Mouse (Mus musculus): ENCODE measurements at regions not wholly inside any gene's neighbourhood (a gene's known extent, or its start where the extent isn't known, plus 50 kb on each side); places are given as distances from the start of the nearest gene placed in this dataset.

DNA sequence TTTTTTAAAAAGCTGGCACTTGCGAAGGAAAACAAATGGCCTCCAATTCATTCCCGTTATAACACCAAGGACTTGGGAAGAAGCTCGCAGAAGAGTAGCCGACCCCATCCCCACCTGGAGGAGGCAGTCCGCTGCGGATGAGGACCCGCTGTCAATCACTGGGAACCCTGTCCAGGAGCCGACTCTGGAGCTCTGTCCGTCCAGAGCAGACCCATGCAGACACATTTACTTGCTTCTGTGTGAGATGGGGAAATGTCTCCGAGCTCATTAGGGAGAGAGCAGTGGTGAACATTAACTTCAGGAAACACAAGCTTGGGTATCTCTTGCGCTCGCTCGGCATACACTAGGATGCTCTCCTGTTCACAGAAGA lies 50.5 kb upstream of the Tmem132d start:
- no peak for DNase-seq (ENCODE audit: low spot score)
- intact Hi-C loops (cut with DNase I): no loop called here

DNA sequence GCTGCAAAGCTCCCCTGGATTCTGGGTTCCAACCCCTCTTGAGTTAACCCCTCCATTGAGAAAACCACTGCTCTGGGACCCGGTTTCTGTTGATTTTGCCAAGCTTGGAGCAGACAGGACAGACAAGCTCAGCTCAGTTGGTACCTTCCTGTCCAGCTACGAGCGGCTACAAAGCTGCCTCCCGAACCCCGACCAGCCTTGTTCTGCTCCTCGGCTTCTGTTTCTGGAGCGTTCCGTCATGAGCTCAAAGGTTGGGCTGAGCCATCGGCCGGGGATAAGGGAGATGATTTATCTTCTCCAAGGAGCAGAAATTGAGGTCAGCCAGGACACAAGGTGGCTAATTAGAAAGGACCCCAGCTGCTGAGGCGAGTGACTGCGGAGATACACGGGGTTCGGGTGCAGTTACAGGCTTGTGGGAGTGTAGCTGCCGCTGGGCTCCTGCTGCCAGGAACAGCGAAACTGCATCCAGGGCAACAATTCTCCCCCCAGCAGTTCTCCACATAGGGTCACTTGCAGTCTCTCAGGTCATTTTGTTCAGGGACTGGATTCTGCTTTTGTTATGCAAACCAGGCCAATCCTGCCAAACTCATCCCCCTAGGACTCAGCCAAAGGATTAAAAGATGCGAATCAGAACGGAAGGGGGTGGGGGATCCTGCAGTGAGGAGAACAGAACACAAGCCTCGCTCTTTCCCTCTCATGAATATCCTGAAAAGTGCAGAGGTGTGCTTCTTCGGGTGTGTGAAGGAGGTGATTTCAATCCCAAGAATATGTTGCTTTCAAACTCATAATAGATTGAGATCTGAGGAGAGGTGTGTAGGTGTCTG lies 50.0 kb upstream of the Tmem132d start:
- DNase-seq (ENCODE audit: low spot score): no peak
- intact Hi-C loops (cut with DNase I): no loop called here
